Mouse (Mus musculus): ENCODE measurements around the gene Hmga1. TPM values are rescaled to one million over a fixed set of nuclear protein-coding genes. Genes with fewer than 3 reads are reported as not detected.
A peak's percentile ranks its signal among the peaks of the same experiment; 100 is the strongest.

Hmga1 gene
- total RNA-seq (2021), result 10 to 100 TPM; 31.9 to 32.7 TPM
- long read RNA-seq, experiment 1, transcript Hmga1-204 (5 exons, 1,898 nt), result minor isoform, 6 of 50 reads
- long read RNA-seq, experiment 1, transcript Hmga1-216 (5 exons, 1,681 nt), result major isoform, 15 of 50 reads
- long read RNA-seq, experiment 1, transcript Hmga1-213 (5 exons, 2,001 nt), result minor isoform, 14 of 50 reads
- long read RNA-seq, experiment 1, partial matches to known transcripts, result 0 of 50 reads
- long read RNA-seq, experiment 1, other reads (novel, unspliced or antisense), result 5 of 50 reads
- long read RNA-seq, experiment 2, transcript Hmga1-216 (5 exons, 1,681 nt), result major isoform, 10 of 53 reads
- long read RNA-seq, experiment 2, transcript Hmga1-205 (6 exons, 1,045 nt), result minor isoform, 6 of 53 reads
- long read RNA-seq, experiment 2, transcript Hmga1-213 (5 exons, 2,001 nt), result minor isoform, 8 of 53 reads
- long read RNA-seq, experiment 2, partial matches to known transcripts, result 1 of 53 reads
- long read RNA-seq, experiment 2, other reads (novel, unspliced or antisense), result 11 of 53 reads

DNA sequence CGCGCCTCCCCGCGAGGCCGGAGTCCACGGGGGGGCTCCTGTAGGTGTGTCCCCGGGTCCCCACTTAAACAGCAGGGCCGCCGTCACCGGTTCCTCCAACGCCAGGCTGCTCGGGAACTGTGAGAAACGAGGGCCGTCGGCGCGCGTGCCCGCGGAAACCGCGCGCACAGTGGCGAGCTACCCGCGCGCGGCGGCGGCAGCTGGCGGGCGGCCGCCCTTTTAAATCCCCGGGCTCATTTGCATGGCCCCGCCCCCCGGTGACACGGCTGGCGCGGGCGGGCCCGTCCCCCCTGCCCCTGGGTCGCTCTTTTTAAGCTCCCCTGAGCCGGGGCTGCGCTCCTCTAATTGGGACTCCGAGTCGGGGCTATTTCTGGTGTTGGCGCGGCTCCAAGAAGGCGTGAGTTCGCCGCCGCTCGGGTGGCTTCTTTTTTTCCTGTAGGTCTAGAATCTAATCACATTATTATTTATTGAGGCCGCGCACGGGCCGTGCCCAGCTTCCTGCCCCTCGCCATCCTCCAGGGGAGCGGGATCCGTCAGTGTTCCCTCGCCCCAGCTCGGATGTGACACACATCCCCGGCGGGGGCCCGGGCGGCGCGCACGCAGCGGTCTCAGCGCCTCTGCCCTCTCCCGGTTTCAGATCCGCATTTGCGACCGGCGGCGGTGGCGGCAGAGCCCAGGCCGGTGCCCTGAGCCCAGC, at the start of gene Hmga1:
Hmga1 (plus strand) TSS at position 183 of the 697 bp plus-strand sequence.
- peak; percentile 77 for DNase-seq (ENCODE audit: low spot score)

DNA sequence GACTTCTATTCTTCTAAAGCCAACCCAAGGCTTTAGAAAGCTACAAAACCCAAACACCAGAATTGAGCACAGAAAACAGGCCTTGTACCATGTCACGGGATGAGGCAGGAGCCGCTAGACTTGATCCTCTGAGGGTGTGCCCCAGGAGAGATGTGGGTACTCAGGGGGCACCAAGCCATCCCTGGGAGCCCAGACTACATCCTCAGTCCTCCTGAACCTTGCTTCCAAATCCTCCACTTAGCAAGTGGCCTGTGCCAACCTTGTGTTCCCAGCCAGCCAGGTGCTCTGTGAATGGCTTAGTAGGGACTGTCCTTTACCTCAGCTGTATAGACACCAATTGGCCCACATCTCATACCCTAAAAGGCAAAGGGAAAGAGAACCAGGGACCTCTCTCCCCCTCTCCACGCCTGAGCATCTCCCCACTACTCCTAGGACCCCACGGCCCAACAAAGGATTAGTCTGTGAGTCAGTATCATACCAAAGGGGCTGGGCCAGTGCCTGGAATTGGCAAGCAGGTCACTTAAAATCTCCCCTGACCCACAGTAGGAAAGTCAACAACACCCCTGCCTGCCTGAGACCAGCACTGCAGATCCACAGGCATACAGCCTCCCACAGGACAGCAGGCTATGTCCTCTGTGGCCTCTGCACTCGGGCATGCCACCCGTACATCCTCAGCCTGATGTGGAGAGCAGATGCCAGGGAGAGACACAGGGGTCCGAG, 49.3 kb upstream of the Hmga1 start:
- DNase-seq (ENCODE audit: low spot score), result no peak

DNA sequence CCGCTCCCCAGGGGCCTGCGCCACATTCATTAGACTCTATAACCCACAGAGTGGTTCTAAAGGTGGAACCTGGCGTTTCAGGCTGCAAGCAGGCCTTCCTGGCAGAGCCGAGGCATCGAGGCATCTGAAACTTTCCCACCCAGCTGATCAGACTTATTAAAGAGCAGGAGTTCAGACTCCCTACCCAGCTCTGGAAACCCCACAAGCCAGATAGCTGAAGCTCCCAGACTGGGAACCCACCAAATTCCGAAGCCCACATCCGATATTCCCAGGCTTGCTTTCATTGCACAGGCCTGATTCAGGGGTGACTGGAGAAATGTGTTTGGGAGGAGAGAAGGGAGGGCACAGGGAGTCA, 48.7 kb upstream of the Hmga1 start:
- no peak for DNase-seq (ENCODE audit: low spot score)

DNA sequence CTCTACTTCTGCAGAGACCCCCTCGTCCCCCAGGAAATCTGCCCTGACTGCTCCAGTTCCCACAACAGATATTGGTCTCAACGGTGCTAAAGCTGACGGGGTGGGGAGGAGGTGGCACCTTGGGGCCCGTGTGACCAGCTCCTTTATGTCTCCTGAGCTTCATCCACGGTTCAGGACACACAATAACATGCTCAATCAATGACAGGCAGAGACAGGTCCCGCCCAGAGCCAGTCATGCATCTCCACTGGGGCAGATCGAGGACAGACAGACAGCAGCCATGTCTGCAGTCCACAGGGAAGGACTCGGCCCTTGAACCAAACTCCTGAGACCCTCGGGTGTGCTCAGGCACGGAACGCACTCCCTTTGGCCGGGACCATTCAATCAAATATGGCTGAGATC, 48.3 kb upstream of the Hmga1 start:
- no peak for DNase-seq (ENCODE audit: low spot score)

DNA sequence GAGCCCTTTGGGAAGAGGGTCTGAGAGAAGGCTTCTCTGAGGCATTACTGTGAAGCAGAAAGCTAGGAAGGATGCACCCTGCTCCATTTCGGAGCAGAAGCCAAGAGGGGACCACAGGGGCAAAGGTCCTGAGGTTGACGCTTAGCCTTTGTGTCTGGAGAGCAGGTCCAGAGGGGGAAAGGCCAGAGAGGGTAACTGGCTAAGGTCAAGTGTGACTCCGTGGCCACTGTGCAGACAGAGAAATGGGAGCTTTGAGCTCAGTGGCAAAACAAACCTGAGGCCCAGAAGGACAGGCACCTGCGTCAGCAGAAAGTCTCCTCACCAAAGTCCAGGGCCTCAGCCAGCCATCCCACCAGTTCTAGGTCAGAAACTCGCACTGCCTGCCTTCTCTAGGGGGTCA, 47.8 kb upstream of the Hmga1 start:
- DNase-seq (ENCODE audit: low spot score), result no peak

DNA sequence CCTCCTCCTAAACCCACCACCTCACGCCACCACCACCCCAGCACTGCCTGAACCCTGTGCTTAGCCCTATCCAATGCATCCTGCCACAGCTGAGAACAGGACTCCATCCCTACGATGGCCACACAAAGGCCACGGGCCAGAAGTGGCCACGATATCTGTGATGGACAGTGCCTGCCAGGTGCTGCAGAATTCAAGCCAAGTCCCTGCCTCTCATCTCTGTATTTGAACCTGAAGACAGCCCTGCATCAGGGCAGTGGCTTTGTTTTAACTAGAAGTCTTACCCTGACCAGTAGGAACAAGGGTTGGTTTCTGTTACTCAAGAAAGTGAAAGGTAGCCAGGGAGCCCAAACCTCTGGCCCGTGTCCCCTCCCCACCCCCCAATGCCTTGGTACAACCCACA, 47.2 kb upstream of the Hmga1 start:
- no peak for DNase-seq (ENCODE audit: low spot score)

DNA sequence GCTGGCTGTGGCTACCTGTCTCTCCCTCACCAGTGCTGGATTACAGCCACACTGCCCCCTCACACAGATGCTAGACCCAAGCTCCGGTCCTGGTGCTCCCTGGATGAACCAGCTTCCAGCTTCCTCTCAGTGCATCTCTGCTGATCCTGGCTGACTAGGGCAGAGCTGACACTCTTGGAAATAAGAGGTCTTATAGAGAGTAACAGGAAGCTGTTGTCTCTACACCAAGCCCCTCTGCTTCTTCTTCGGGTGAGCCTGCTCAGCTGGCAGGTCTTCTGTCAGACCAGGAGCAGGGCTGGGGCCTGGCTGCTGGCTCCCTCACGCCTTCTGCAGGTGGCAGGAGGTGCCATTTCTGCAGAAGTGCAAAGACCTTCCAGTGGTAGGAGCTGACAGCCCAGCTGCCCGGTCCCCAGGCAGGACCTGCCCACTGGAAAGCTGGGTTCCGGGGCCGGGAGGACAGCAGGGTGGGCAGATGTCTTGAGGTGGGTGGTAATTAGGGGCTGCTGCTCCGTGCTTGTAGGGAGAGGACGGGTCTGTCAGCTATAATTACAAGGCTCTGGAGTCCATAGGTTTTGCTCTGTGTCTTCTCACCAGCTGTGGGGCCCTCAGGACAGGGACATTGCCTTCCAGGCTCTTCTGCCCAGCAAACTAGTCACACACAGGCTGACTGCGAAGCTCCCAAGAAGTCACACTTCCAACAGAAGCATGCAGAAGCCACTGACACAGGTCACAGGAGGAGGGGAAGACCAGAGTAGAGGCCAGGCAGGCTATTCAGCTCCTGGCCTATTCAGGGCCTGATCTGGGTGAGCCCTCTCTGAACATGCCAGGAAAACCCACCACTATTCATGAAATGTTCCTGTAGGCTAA, 45.8 kb upstream of the Hmga1 start:
- DNase-seq (ENCODE audit: low spot score), result no peak

DNA sequence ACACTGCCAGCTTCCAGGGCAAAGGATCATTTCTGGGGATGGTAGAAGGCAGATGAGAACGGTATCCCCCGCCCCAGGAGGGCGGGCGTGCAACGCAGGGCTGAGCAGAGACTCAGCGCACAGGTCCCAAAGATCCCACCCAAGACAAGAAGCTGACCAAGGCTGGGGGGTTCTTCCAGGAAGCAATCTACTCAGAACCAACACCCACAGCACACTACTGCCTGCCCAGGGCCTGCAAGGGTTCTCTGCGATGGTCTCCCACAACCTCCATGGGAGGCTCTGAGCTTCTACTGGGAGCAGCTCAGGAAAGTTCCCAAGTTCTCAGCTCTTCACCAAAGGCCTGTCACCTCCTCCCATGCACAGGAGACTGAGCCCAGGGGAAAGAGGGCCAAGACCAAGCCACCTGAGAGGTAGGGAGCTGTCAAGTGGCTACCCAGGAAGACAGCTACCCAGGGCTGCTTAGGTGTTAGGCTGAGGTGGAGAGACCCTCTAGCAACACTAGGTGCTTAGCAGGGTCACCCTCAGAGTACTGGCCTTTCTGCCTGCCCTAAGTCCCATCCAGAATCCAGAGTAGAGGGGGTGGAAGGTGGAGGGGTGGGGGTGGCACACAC, 45.1 kb upstream of the Hmga1 start:
- no peak for DNase-seq (ENCODE audit: low spot score)

DNA sequence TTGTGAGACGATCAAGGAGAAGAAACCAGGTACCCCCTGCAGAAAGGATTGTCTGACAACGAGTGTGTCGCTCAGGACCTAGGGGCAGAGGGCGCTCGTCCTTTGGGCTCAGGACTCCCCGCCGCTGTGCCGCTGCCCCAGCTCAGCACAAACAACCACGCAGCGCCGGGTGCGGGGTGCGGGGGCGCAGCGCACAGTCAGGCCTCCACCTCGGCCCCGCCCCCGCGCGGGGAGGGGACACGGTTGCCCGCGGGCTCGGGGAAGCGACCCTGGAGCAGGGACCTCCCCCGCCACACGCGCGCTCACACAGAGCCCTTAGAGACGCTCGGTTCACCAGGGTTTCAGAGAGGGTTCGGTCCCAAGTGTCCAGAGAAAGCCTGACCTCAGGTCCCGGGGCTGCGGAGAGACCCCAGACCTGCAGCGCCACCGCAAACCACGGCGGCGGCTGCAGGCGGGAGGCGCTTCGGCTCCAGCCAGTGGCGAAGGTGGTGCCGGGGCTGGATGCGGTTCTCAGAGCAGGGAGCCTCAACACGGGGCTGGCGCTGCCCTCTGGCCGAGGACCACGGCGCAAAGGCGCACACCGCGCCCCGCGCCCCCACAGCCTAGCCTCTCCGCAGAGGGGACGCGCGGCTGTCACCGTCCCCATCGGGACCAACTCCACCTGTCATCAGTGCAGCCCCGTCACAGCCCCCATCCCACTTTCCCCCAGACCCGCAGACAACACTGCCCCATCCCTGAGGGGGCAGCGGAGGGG, 44.3 kb upstream of the Hmga1 start:
- no peak for DNase-seq (ENCODE audit: low spot score)

DNA sequence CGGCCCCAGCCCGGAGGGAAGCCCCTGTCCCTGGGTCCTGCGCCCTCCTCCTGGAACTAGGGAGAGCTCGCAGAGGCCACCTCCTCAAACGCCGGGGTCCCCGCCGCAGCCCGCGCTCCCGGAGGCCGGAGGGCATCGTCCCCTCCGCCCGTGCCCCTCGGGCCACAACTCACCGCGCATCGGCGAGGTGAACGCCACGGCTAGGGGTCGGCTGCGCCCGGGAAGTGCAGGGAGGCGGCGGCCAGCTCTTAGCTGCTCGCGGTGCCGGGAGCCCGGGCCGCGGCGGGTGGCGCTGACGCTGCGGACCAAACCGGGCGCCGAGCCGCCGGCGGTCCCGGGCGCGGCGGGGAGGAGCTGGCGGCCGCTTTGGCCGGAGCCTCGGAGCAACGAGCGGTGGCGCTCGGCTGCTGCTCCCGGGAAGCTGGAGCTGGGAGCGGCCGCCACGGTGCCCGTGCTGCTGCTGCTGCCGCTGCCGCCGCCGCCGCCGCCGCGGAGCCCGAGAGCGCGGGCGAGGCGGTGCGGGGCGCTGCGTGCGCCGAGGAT, 43.6 kb upstream of the Hmga1 start:
- DNase-seq (ENCODE audit: low spot score), result no peak

DNA sequence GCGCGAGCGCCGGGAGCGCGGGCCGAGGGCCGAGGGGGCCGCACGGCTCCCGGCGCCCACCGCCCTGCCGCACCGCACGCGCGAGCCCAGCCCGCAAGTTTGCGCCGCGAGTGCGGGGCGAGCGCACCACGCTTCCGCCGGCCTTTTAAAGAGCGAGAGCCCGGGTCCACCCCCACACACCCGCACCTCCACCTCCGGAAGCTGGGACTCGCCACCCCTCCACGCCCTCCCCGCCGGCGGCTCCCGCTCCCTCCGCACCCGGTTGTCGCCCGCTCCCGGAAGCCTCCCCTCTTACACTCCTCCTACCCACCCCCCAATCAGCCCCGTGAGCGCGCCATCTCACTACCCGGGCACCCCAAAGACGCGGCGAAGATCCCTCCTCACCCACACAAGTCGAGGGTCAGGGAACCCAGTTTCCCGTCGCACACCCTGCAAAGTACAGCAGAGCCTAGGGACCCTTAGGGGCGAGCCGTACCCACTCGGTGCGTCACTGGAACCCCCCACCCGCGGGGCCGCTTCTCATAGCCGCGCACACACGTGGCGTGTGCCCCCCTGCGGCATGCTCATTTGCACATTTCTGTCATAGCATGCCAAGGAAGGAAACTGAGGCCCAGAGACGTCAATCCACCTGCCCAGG, 42.9 kb upstream of the Hmga1 start:
- no peak for DNase-seq (ENCODE audit: low spot score)

DNA sequence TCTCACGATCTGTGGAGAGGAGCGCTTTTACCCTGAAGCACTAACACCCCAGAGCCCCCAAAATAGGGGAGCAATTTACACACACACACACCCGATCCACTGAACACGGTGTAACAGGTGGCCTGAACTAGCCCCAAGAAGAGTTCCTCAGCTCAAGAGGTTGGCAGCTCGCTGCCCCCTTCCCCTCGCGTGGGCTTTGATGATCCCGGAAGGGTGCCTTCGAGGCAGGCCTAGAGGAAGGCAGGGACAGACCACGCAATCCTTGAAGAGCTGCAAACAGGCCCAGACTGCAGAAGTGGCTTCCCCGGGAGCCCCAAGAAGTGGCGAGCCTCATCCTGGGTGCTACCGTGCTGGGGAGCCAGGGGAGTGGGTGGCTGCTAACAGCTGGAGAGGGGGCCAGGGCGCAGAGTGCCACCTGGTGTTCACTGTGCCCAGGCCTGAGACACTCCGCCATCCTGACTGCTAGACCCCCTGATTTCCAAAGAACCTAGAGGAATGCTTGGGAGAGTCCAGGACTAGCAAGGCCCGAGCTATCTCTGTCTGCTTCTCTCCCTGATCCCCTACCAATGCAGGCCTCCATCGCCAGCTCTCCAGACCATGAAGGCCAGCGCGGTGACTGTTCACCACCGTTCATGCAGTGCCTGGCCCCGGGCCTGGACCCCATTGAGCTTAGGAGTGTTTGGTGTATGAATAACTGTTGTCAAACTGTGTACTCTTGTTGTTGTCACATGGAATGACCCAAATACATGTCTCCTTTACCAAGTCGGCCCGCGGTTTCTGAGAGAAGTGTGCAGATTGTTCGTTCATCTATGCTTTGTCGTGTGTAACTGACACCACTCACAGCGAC, 42.2 kb upstream of the Hmga1 start:
- no peak for DNase-seq (ENCODE audit: low spot score)

DNA sequence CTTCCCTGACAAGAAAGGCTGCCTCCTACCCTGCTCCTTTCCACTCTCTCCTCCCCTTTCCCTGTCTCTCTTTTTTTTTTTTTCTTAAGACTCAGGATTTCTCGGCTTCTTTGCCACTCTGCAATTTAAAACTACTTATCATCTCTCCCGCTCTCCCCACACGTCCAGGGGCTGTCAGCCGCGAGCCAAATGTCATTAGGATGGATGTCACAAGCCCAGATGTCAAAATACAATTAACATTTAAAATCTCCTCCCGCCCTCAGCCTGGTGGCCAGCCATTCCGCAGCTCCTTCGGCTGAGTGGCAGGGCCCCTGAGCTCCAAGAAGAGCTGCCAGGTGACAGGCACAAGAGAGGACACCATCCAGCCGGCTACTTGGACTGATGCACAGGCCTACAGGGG, 38.0 kb upstream of the Hmga1 start:
- no peak for DNase-seq (ENCODE audit: low spot score)

DNA sequence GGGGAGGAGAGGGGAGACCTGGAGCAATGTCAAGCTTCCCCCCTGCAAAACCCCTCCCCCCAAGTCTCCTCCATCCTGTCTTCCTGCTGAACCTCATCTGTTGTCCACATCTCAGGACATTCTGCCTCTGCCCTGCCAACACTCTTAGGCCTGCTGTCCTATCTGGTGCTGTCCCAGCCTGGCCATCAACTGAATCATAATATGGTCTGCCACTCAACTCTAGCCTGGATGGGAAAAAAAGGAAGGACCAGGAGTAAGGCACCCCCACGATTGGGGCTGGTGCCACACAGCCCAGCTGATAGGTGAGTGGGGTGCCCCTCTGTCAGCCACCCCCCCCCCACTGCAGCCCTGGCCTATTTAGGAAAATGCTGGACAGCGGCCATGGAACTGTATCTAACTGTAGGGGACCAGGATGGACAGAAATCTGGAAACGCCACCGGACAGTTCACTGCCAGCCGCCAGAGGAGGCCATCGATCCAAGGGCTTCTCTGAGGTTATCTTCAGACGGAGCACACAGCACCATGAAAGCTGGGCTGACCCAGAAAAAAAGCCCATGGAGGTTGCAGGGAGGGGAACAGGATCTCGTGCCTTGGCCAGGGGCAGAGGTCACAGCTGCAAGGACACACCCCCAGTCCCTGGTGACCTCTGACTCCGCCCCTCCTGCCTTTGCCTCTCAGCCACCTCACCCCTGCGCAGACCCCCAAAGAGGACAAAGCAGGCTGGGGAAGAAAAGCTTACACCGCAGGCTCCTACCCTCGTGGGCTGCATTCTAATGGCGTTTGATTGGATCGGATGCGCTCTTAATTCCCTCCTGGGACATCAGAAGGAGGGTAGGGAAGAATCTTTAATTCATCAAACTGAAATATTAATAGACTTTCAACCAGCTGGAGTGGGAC, 37.3 kb upstream of the Hmga1 start:
- DNase-seq (ENCODE audit: low spot score), result no peak

DNA sequence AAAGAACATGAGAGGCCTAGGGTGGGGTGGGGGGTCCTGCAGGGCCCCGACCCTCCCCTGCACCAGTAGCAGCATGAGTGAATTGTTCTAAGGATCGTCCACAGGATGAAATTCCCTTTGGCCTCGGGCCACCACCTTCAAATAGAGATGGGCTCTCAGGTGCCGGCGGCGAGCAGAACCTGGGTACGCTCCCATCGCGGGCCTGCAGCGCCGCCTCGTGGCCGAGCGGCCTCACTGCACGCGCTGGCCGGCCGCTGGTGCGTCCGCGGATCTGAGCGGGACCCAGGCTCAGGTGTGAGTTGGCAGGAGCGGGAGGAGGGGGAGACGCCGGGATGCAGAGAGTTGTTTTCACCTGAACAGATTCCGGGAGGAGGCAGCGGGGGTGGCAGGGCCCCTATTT, 35.7 kb upstream of the Hmga1 start:
- peak; percentile 26 for DNase-seq (ENCODE audit: low spot score)

DNA sequence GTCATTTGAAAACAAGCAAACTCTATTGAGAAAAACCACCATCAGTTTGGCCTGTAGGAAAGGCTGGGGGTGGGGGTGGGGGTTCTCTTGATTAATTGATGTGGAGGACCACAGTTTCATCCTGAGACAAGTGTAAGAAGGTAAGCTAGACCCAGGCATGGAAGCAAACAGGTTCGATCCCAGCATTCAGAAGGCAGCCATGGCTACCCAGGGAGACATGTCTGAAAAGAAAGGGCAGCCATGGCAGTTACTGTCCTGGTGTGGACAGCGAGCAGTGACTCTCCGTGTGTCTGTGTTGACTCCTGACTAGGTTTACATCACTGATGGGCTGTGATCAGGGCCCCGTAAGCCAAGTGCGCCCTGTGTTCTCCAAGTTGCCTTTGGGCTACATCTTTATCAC, 35.0 kb upstream of the Hmga1 start, which contains the start of gene Grm4:
Grm4 (minus strand) TSS at position 101 of the 400 bp plus-strand sequence.
- DNase-seq (ENCODE audit: low spot score), result no peak

DNA sequence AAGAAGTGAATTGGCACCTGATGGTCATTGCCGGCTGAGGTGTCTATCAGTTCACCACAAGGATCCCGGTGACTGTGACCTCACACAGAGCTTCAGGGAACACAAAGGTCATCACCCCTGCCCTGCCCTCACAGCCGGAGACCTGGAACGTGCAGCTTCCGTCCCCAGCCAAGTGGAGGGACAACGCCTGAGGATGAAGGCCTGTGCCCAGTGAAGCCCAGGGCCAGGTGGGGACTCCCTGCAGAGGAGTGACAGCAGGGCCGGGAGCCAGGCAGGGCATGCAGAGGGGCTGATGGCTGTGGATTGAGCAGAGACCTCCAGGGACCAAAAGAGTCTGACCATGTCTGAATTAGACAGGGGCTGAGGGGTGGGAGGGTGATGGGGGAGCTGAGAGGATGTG, 33.2 kb upstream of the Hmga1 start:
- DNase-seq (ENCODE audit: low spot score), result no peak
